Mouse (Mus musculus): ENCODE data around the gene Pawr. TPM values are rescaled to one million over a fixed set of nuclear protein-coding genes. Genes with fewer than 3 reads are reported as not detected.

The Pawr gene
- polyA plus RNA-seq, 1 experiment, result 2.2 TPM

DNA sequence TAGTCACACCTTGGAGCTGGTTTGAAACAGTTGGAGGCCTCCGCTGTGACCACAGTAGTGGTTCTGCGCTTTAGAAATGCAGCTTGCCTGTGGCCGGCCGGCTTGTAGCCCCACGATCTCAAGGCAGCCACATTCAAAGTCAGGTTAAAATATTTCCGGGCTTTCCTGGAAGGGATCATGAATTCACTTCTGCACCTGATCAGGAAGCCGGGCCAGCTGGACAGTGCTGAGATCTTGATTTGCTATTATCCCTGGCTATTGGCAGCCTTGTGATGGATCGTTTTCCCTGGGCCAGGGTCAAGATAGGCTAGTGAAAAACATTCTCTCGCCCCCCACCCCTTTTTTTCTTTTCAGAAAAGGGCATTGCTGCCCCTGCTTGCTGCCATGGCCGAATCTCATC is 123.3 kb downstream of the Pawr start:
- TF ChIP-seq FLI1 (IDR thresholded peaks at IDR 0.05; ENCODE audit: low read length) (no peak), GATA1 (IDR thresholded peaks at IDR 0.05; ENCODE audit: borderline replicate concordance, low read length) (no peak)
- Histone ChIP-seq H3K9me3 (no peaks in the 10 kb centered on the region), H3K4me1 (no peaks in the 10 kb centered on the region), H3K4me3 (replicated peaks) (no peak overlapping the region), H3K36me3 (replicated peaks; ENCODE audit: low read length) (no peaks in the 10 kb centered on the region), H3K27me3 (replicated peaks) (no peaks in the 10 kb centered on the region)

DNA sequence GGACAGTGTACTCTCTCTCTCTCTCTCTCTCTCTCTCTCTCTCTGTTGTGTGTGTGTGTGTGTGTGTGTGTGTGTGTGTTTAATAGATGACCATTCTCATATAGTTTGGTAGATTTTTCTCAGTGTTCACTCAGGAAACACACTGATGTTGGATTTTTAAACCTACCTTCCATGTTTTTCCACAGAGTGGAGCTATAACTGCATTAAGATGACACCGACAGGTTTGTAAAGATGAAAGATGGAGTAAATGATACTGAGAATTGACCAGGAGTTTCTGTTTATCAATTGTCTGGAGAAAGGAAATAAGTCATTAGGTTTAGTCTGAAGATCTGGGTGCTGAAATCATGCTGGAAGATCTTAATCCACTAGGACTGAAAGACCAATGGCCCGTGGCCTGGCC is 124.0 kb downstream of the Pawr start:
- Histone ChIP-seq H3K9me3 (no peaks in the 10 kb centered on the region), H3K4me1 (no peaks in the 10 kb centered on the region), H3K36me3 (replicated peaks; ENCODE audit: low read length) (no peaks in the 10 kb centered on the region), H3K4me3 (replicated peaks) (no peak overlapping the region), H3K27me3 (replicated peaks) (no peaks in the 10 kb centered on the region)
- TF ChIP-seq GATA1 (IDR thresholded peaks at IDR 0.05; ENCODE audit: borderline replicate concordance, low read length), result no peak
- TF ChIP-seq FLI1 (IDR thresholded peaks at IDR 0.05; ENCODE audit: low read length), result no peak

DNA sequence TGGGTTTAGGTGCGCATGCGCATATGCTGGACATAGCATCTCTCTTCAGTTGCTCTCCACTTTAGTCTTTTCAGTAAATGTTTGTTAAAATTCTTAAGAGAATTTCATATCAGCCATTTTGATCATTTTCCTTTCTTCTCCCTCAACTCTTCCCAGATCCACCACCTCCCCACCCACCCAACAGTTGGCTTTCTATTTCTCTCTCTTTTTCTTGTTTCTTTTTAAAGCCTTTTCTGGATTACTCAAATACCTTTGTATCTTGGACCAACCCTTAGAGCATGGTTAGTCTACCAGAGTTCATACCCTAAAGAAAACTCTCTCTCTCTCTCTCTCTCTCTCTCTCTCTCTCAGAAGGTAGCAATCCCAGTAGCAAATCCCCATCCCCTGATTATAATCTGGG is 125.1 kb downstream of the Pawr start:
- no peak for TF ChIP-seq FLI1 (IDR thresholded peaks at IDR 0.05; ENCODE audit: low read length)
- H3K4me1 ChIP-seq, result no peaks in the 10 kb centered on the region
- H3K9me3 ChIP-seq, result no peaks in the 10 kb centered on the region
- no peaks in the 10 kb centered on the region for H3K36me3 ChIP-seq (replicated peaks; ENCODE audit: low read length)
- no peaks in the 10 kb centered on the region for H3K27me3 ChIP-seq (replicated peaks)
- H3K4me3 ChIP-seq (replicated peaks), result no peak overlapping the region

DNA sequence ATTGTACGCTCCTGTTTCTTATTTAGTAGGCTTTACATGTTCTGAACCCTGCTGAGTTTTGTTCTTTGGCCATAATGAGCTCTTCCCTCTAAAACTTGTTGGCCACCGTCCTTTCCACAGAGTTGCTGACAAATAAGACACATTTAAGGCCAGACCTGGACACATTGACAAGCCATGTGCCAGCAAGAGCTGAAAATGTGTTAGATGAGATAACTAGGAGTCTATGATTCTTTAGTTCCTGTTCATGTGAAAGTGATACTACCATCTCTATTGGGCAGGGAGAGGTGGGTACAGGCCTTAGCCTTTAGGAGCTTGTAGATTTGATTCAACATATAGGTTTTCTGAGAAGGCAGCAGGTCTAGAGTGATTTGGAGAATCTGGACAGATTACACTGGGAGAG is 129.9 kb downstream of the Pawr start:
- Histone ChIP-seq H3K4me1 (no peaks in the 10 kb centered on the region), H3K36me3 (replicated peaks; ENCODE audit: low read length) (no peaks in the 10 kb centered on the region), H3K9me3 (peaks cover 6% of the 10 kb centered on the region; the same call in 1 of the 2 replicates), H3K4me3 (replicated peaks) (no peak overlapping the region), H3K27me3 (replicated peaks) (no peaks in the 10 kb centered on the region)
- no peak for TF ChIP-seq GATA1 (IDR thresholded peaks at IDR 0.05; ENCODE audit: borderline replicate concordance, low read length)
- no peak for TF ChIP-seq FLI1 (IDR thresholded peaks at IDR 0.05; ENCODE audit: low read length)

Other genes starting within 250 kb of the Pawr start
- gene Ppp1r12a, start 169.9 kb upstream of the Pawr start, polyA plus RNA-seq (2012; ENCODE audit: insufficient read depth, low replicate concordance), result 4.5 and 13.8 TPM in 2 replicates

Measured in megakaryocyte, embryonic 14.5 days (primary cell).